Mouse (Mus musculus) hindbrain, embryonic 10.5 days (tissue): ENCODE data around the gene Vmp1. TPM values are rescaled to one million over a fixed set of nuclear protein-coding genes. Genes with fewer than 3 reads are reported as not detected.

Experiments
- DNase-seq: peaks from one replicate; pipeline ENCODE4 v3.0.0-alpha.2; 2017; ENCODE audit warnings: low spot score
- H3K27ac ChIP-seq: fragments of 300-500 bp; sonication (generic); 2 replicates; pipeline ENCODE4 v1.5.1; 2016; ENCODE audit warnings: mild to moderate bottlenecking, moderate library complexity
- H3K27me3 ChIP-seq: fragments of 300-500 bp; sonication (generic); 2 replicates; pipeline ENCODE4 v1.6.1; 2016; ENCODE audit warnings: mild to moderate bottlenecking; ENCODE audit not compliant: poor library complexity, insufficient read depth, severe bottlenecking
- H3K36me3 ChIP-seq: fragments of 300-500 bp; sonication (generic); 2 replicates; pipeline ENCODE4 v1.6.1; 2016; ENCODE audit warnings: mild to moderate bottlenecking, moderate library complexity
- H3K4me1 ChIP-seq: fragments of 300-500 bp; sonication (generic); replicated peaks from 2 replicates; pipeline ENCODE4 v1.6.1; 2016; ENCODE audit warnings: mild to moderate bottlenecking
- H3K4me3 ChIP-seq: fragments of 300-500 bp; sonication (generic); 2 replicates; pipeline ENCODE4 v1.5.1; 2016; ENCODE audit warnings: mild to moderate bottlenecking, moderate library complexity
- H3K9me3 ChIP-seq: fragments of 300-500 bp; sonication (generic); 2 replicates; pipeline ENCODE4 v1.6.1; 2016; ENCODE audit warnings: mild to moderate bottlenecking, moderate library complexity
- WGBS: fragments of 180-500 bp; shearing (Covaris S2); methylation state at CpG from one replicate; pipeline ENCODE4 v1.1.7; 2016; 5-methylcytosine and 5-hydroxymethylcytosine counted together
- polyA plus RNA-seq: library from polyadenylated mRNA; unstranded; fragments of >200 nt; fragmentation: Nextera tagmentation; extraction: Ambion mirVana; gene quantifications from 2 replicates; pipeline ENCODE4 v1.2.1, GENCODE M21; 2016

Gene Vmp1
- polyA plus RNA-seq, 1 experiment from 2014 or later: 92.8 TPM

DNA sequence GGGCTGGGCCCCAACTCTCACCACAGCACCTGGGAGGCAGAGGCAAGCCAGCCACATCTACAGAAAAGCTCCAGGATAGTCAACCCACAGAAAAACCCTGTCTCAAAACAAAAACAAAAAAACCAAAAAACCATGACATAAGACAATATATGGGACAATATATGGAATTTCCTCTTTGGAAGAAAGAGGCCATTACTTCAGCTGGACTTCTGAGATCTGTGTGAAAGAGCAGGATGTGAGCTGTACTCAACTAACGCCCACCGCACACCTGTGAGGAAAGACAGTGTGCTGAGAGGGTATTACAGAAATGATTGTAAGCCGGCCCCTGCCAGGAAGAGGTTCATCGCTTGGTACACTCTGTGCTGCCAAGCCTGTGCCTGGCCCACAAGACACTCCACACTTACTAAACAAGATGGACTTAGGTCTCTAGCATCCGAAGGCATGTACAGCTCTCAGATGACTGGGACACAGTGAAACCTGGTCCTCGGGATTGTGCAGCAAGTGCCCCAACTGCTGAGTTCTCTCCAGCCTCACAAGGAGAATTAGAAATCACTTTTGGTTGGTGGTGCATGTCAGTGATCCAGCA lies 109.9 kb downstream of the Vmp1 start:
- Histone ChIP-seq H3K27me3 (no peaks in the 10 kb centered on the region), H3K27ac (no peak overlapping the region), H3K36me3 (no peaks in the 10 kb centered on the region), H3K4me3 (no peak overlapping the region), H3K4me1 (peaks cover 32% of the 10 kb centered on the region), H3K9me3 (no peaks in the 10 kb centered on the region)
- WGBS: 93% methylated on average over 6 of the region's 6 CpGs
- DNase-seq: no peak

DNA sequence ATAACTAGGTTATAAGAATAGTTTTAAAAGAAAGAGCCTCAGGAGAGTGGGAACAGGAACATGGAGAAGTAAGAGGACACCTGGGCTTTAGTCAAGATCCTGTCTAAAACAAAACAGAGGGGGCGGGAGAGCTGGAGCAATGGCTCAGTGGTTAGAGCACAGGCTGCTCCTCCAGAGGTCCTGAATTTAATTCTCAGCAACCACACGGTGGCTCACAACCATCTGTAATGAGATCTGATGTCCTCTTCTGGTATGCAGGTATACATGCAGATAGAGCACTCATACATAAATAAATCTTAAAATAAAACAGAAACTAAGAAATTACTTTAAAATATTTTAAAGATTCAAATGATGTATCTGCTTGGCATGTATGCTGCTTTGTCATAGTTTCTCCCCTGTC lies 111.0 kb downstream of the Vmp1 start:
- H3K27ac ChIP-seq: no peak overlapping the region
- 75% methylated on average over 2 of the region's 2 CpGs for WGBS
- no peak for DNase-seq
- H3K36me3 ChIP-seq: no peaks in the 10 kb centered on the region
- H3K9me3 ChIP-seq: no peaks in the 10 kb centered on the region
- H3K4me3 ChIP-seq: no peak overlapping the region
- H3K4me1 ChIP-seq: peaks cover 27% of the 10 kb centered on the region
- no peaks in the 10 kb centered on the region for H3K27me3 ChIP-seq

DNA sequence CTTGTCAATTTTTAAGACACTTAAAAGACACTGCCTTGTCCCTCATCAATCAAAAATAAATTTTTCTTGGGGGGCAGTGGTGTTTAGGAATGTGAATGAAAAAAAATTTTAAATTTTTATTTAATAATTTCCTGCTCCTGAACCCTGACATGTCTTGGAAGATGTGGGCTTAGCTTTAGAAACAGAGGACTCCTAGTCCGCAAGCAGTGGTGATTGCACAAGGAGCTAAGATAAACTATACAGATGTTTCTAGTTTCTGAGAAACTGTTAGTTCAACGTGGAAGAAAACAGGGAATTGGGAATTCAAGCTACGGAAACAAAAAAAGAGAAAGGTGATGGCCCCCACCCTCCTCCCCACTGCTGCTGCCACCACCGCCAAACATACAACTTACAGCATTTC lies 111.8 kb downstream of the Vmp1 start:
- Histone ChIP-seq H3K9me3 (no peaks in the 10 kb centered on the region), H3K4me1 (peaks cover 19% of the 10 kb centered on the region), H3K4me3 (no peak overlapping the region), H3K36me3 (no peaks in the 10 kb centered on the region), H3K27me3 (no peaks in the 10 kb centered on the region), H3K27ac (peak overlapping the region; percentile 69; the same call in 1 of the 2 replicates)
- 71% methylated on average over 4 of the region's 4 CpGs for WGBS
- no peak for DNase-seq

DNA sequence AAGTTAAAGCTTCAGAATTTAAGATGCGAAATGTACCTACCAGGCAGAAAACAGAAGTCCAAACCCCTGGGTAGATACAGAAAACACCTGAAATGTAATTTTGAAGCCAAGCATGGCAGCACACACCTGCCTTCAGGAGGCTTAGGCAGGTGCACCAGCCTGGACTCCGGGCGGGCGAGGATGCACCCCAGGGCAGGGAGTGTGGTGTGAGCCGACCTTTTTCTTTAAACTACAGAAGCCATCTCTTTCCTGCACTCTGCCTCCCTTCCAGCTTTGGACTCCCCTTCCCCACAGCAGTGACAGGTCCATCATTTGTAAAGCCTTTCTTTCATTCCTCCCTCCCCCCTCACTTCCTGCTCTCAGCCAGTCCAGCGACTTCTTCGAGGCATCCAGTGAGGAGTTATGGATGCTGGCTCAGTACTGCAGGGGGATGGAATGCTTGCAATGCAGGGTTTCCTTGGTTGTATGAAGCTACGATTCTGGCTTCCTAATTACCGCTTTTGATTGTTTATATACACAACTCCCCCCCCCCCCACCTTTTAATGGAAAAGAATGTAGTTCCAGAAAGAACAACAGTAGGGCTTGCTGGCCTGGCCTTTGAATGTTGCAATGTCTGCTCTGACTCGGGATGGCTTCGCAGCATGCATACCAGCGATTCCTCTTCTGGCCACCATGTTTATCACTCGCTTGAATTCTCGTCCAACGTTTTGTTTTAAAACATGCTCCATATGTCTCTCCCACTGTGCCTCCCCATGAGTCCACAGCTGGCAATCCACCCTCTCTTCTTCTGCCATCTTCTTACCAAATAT lies 112.4 kb downstream of the Vmp1 start:
- H3K4me1 ChIP-seq: peaks cover 15% of the 10 kb centered on the region
- H3K27me3 ChIP-seq: no peaks in the 10 kb centered on the region
- no peak overlapping the region for H3K4me3 ChIP-seq
- no peaks in the 10 kb centered on the region for H3K36me3 ChIP-seq
- DNase-seq: peak; percentile 46
- peak overlapping the region; percentile 69 for H3K27ac ChIP-seq
- H3K9me3 ChIP-seq: no peaks in the 10 kb centered on the region
- WGBS: 42% methylated on average over 15 of the region's 15 CpGs

DNA sequence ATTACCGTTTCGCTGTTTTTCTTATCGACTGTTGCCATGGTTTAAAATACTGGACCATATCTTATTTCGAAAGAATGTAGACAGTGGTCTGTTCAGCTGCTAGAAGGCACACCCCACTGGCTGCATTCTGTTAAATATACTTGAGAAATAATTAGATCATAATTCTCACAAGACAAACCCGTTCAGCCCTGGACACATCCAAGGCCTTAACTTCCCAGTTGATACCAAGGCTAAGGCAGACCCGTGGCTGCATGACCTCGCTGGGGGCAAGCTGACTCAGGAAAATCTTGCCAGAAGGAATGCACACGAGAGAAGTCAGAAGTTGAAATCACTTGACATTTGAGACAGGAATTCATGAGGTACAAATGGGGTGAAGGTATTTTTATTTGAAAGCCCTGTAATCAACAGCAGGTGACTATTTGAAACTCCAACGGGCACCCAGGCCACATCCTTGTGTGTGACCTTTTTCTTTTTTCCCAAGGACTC lies 113.3 kb downstream of the Vmp1 start:
- Histone ChIP-seq H3K27ac (no peak overlapping the region), H3K36me3 (peaks cover 5% of the 10 kb centered on the region; the same call in 1 of the 2 replicates), H3K4me1 (peaks cover 10% of the 10 kb centered on the region), H3K4me3 (no peak overlapping the region), H3K9me3 (no peaks in the 10 kb centered on the region), H3K27me3 (no peaks in the 10 kb centered on the region)
- WGBS: 63% methylated on average over 9 of the region's 9 CpGs
- DNase-seq: peak; percentile 60

DNA sequence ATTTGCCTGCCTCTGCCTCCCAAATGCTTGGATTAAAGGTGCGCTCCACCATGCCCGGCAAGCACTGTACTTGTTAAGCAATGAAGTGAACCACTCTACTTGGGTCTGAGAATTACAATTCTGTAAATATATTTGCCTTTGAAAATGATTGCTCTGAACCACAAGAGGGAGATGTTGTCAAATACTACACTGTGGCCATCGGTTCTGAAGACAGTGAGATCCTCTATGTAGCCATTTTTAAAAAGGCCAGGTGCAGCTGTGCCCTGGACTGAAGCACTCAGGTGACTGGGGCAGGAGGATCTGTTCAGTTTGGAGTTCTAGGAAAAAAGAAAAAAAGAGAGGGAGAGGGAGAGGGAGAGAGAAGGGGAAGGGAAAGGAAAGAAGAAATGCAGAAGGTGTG lies 115.2 kb downstream of the Vmp1 start:
- WGBS: 77% methylated on average over 3 of the region's 3 CpGs
- H3K4me1 ChIP-seq: peaks cover 10% of the 10 kb centered on the region

DNA sequence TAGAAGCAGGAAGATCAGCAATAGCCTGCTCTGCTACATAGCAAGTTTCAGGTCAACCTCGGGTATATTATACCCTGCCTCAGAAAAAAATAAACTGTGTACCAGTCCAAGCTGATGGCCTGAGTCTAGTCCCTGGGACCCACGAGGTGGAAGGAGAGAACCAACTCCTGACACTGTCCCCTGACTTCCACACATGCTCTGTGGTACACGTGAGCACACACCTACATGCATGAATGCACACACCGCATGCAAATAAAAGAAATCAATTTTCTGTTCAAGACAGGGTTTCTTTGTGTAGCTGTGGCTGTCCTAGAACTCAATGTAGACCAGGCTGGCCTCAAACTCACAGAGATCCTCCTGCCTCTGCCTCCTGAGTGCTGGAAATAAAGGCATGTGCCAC lies 125.4 kb downstream of the Vmp1 start:
- no peaks in the 10 kb centered on the region for H3K9me3 ChIP-seq
- 91% methylated on average over 4 of the region's 4 CpGs for WGBS
- H3K4me1 ChIP-seq: no peaks in the 10 kb centered on the region
- H3K27ac ChIP-seq: no peak overlapping the region
- H3K27me3 ChIP-seq: no peaks in the 10 kb centered on the region
- H3K4me3 ChIP-seq: no peak overlapping the region
- peaks cover 63% of the 10 kb centered on the region for H3K36me3 ChIP-seq
- no peak for DNase-seq

More for the DNA sequence above, 115.2 kb downstream of the Vmp1 start:
- DNase-seq: no peak
- Histone ChIP-seq H3K27ac (no peak overlapping the region), H3K4me3 (no peak overlapping the region), H3K27me3 (no peaks in the 10 kb centered on the region), H3K36me3 (peaks cover 8% of the 10 kb centered on the region; the same call in 1 of the 2 replicates), H3K9me3 (no peaks in the 10 kb centered on the region)

DNA sequence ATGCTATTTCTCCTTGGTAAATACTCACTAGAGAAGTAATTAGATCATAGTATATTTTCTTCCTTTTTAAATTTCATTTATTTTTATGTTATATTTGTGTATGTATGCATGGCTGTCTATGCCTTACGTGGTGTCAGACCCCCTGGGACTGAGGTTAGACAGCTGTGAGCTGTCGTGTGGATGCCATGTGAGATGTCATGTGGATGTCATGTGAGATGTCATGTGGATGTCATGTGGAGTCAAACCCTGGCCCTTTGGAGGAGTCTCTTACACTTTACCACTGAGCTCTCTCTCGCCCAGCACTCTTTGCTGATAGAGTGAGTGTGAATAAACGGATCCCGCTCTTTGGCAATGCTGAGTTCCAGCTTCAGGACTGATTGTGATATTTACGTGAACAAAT lies 130.1 kb downstream of the Vmp1 start:
- H3K9me3 ChIP-seq: no peaks in the 10 kb centered on the region
- H3K27ac ChIP-seq: no peak overlapping the region
- 89% methylated on average over 6 of the region's 6 CpGs for WGBS
- peaks cover 54% of the 10 kb centered on the region for H3K36me3 ChIP-seq
- no peak overlapping the region for H3K4me3 ChIP-seq
- no peaks in the 10 kb centered on the region for H3K4me1 ChIP-seq
- DNase-seq: no peak
- no peaks in the 10 kb centered on the region for H3K27me3 ChIP-seq

DNA sequence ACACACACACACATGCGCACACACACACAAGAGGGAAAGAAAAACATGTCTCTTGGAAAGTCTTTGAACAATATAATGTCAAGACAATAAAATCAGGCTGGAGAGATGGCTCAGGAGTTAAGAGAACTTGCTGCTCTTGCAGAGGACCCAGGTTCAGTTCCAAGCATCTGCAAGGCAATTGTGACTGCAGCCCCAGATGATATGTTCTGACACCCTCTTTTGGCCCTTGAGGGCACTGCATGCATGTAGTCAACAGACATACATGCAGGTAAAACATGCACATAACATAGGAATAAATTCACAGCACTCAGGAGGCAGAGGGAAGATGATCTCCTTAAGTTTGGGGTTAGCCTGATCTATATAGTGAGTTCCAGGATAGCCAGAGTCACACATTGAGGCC lies 136.2 kb downstream of the Vmp1 start:
- Histone ChIP-seq H3K4me3 (no peak overlapping the region), H3K27me3 (no peaks in the 10 kb centered on the region), H3K9me3 (no peaks in the 10 kb centered on the region), H3K4me1 (peaks cover 24% of the 10 kb centered on the region), H3K36me3 (peaks cover 18% of the 10 kb centered on the region), H3K27ac (no peak overlapping the region)
- WGBS: 97% methylated on average over 1 of the region's 1 CpGs
- DNase-seq: no peak

DNA sequence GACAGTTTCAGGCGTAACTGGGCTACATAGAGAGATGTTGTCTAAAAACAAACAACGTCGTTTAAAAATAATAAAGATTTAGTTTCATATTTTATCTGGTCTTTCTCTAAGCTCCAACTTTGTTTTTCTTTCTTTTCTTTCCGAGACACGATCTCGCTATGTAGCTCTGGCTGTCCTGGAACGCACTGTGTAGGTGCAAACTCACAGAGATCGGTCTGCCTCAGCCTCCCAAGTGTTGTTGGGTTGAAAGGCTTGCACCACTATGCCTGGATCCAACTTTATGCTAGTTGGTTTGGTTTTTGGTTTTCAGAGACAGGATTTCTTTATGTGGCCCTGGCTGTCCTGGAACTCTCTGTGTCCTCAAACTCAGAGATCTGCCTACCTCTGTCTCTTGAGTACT lies 138.1 kb downstream of the Vmp1 start:
- Histone ChIP-seq H3K4me3 (peak overlapping the region; percentile 98), H3K9me3 (no peaks in the 10 kb centered on the region), H3K27ac (peak overlapping the region; percentile 96), H3K36me3 (peaks cover 18% of the 10 kb centered on the region), H3K4me1 (peaks cover 25% of the 10 kb centered on the region), H3K27me3 (no peaks in the 10 kb centered on the region)
- WGBS: 79% methylated on average over 8 of the region's 8 CpGs
- no peak for DNase-seq

DNA sequence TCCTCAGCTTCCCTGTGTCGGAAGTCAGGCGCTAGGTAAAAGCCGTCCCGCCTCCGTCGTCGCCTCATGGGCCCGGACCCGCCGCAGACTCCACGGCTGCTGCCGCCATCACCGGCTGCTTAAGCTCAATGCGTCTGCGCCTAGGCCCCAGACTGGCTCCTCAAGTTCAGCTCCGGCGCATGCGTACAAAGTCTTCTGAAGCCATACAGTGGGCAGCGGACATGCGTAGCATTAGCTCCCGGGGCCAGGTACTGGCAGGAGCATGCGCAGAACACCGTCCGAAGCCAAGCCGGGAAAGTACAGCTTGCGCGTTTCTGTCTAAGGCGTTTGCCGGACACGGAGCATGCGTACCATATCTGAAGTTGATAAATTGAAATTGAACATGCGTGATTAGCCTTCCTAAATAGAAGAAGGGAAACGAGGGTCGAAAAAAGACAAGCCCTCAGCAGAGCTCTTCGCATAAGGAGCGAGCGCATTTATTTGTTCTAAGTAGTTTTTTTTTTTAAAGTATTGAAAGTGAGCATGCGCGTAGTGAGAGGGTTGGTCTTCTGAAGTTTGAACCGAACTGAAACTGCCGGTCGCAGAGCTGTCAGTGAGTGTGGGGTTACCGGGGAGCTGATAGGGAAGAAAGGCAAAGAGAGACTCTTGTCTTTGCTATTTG lies 138.9 kb downstream of the Vmp1 start, which contains the start of the genes Rps6kb1 and Tubd1:
Gene Rps6kb1, minus strand, starts transcription at position 167 of the 661 bp plus-strand sequence.
Gene Tubd1, plus strand, starts transcription at position 353 of the 661 bp plus-strand sequence.
- H3K27ac ChIP-seq: peak within 1 kb of the TSS; percentile 96
- under 1% methylated on average over 43 of the region's 43 CpGs for WGBS
- DNase-seq: peak; percentile 99
- peaks cover 13% of the 10 kb centered on the region for H3K36me3 ChIP-seq
- no peaks in the 10 kb centered on the region for H3K9me3 ChIP-seq
- H3K4me1 ChIP-seq: peaks cover 25% of the 10 kb centered on the region
- no peaks in the 10 kb centered on the region for H3K27me3 ChIP-seq
- H3K4me3 ChIP-seq: peak within 1 kb of the TSS; percentile 98

DNA sequence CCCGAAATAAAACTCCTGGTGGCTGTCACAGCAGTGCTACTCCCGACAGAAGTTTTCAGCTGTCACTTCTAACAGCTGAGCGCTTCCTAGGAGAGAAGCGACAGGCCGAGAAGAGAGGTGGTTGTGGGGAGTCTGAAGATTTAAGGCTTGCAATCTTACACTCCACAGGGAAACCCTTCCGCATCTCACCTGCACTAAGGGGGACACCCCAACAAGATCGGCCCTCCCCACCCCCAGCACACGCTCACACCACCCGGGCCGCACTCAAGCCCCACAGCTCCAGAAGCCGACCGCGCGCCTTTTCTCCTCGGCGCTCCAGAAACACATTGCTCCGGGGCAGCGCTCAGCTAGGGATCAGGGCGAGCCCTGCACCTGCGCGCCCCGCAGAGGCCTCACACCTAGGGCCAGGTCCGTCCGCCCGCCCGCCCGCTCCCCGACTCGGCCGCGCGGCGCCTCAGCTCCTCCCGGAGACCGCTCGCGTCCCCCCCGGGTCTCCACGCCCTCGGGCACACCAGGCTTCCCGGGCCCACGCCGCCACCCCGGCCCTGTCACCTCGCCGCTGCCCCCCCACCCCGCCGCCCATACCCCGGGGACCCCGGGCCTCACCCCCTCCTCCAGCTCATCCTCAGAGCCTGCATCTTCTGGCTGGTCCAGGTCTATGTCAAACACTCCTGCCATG lies 139.5 kb downstream of the Vmp1 start:
- DNase-seq: no peak
- H3K36me3 ChIP-seq: peaks cover 8% of the 10 kb centered on the region; the same call in 1 of the 2 replicates
- peak overlapping the region; percentile 98 for H3K4me3 ChIP-seq
- H3K27me3 ChIP-seq: no peaks in the 10 kb centered on the region
- peaks cover 25% of the 10 kb centered on the region for H3K4me1 ChIP-seq
- peak overlapping the region; percentile 96 for H3K27ac ChIP-seq
- WGBS: 2% methylated on average over 50 of the region's 50 CpGs
- no peaks in the 10 kb centered on the region for H3K9me3 ChIP-seq
